Mouse (Mus musculus) hindbrain, embryonic 15.5 days (tissue): ENCODE measurements around the gene Paqr9. TPM values are rescaled to one million over a fixed set of nuclear protein-coding genes. Genes with fewer than 3 reads are reported as not detected.

ENCODE experiments used
- ATAC-seq: fragments of 200-750 bp; cut with Nextera tagmentation; 2 replicates; pipeline ENCODE4 v1.8.0; 2017; ENCODE audit warnings: low read depth, moderate number of reproducible peaks, moderate TSS enrichment; ENCODE audit not compliant: low FRiP score
- H3K27ac ChIP-seq: fragments of 300-500 bp; sonication (generic); replicated peaks from 2 replicates; pipeline ENCODE4 v1.5.1; 2015; ENCODE audit warnings: mild to moderate bottlenecking, inconsistent platforms
- H3K27me3 ChIP-seq: fragments of 300-500 bp; sonication (generic); 2 replicates; pipeline ENCODE4 v1.6.1; 2015; ENCODE audit warnings: control low read depth, inconsistent platforms
- H3K36me3 ChIP-seq: fragments of 300-500 bp; sonication (generic); 2 replicates; pipeline ENCODE4 v1.6.1; 2015; ENCODE audit warnings: control low read depth, inconsistent platforms
- H3K4me1 ChIP-seq: fragments of 300-500 bp; sonication (generic); replicated peaks from 2 replicates; pipeline ENCODE4 v1.6.1; 2015; ENCODE audit warnings: control low read depth, inconsistent platforms
- H3K4me2 ChIP-seq: fragments of 300-500 bp; sonication (generic); 2 replicates; pipeline ENCODE4 v1.6.1; 2015; ENCODE audit warnings: moderate library complexity, mild to moderate bottlenecking, inconsistent platforms
- H3K4me3 ChIP-seq: fragments of 300-500 bp; sonication (generic); 2 replicates; pipeline ENCODE4 v1.5.1; 2015; ENCODE audit warnings: mild to moderate bottlenecking, inconsistent platforms
- H3K9ac ChIP-seq: fragments of 300-500 bp; sonication (generic); 2 replicates; pipeline ENCODE4 v1.6.1; 2015; ENCODE audit warnings: inconsistent platforms
- H3K9me3 ChIP-seq: fragments of 300-500 bp; sonication (generic); 2 replicates; pipeline ENCODE4 v1.6.1; 2016; ENCODE audit warnings: control low read depth, inconsistent platforms
- WGBS: fragments of 180-500 bp; shearing (Covaris S2); methylation state at CpG from one replicate; pipeline ENCODE4 v1.1.7; 2015; 5-methylcytosine and 5-hydroxymethylcytosine counted together
- polyA plus RNA-seq: library from polyadenylated mRNA; unstranded; fragments of >200 nt; fragmentation: Nextera tagmentation; extraction: Ambion mirVana; gene quantifications from 2 replicates; pipeline ENCODE4 v1.2.1, GENCODE M21; 2015

Gene Paqr9
- polyA plus RNA-seq, 1 experiment from 2014 or later, result 6.8 TPM

DNA sequence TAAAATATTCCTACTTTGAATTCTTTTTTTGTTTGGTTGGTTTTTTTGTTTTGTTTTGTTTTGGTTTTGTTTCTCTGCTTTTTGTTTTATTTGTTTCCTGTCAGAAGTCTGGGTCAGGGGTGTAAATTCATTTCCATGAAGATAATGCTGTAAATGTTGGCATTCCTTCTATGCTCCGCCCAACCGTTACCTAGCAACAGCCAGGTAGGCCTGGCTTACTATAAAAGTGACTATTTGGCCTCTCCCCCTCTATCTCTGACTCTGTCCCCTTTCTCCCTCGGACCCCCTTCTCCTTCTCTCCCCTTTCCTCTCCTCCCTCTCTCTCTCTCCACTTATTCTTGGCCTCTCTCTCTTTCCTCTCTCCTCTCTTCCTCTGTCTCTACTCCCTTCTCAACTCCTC lies 56.5 kb downstream of the Paqr9 start:
- Histone ChIP-seq H3K36me3 (no peaks in the 10 kb centered on the region), H3K27me3 (no peaks in the 10 kb centered on the region), H3K4me3 (no peak overlapping the region), H3K4me2 (no peak overlapping the region), H3K9ac (no peak overlapping the region), H3K27ac (no peak overlapping the region), H3K4me1 (0 out of 2 replicates have a peak, but pooled peaks cover 5% of the 10 kb centered on the region), H3K9me3 (no peaks in the 10 kb centered on the region)
- no peak for ATAC-seq
- 79% methylated on average over 3 of the region's 3 CpGs for WGBS

Other genes starting within 250 kb of the Paqr9 start
- 16.1 and 17.8 TPM in 2 replicates for gene Chst2, start 152.9 kb upstream of the Paqr9 start, polyA plus RNA-seq
- gene U2surp, start 47.7 kb upstream of the Paqr9 start, polyA plus RNA-seq, result 113 and 122 TPM in 2 replicates
- 1.9 and 2.0 TPM in 2 replicates for gene Pcolce2, start 77.9 kb downstream of the Paqr9 start, polyA plus RNA-seq
- 7.3 and 9.3 TPM in 2 replicates for gene Trpc1, start 190.7 kb downstream of the Paqr9 start, polyA plus RNA-seq